Mouse (Mus musculus) thymus, adult 2 months (tissue): ENCODE measurements around the gene Cacnb4. TPM values are rescaled to one million over a fixed set of nuclear protein-coding genes. Genes with fewer than 3 reads are reported as not detected.

Experiments
- DNase-seq: peaks from one replicate; pipeline ENCODE4 v3.0.0; 2021
- H3K27ac ChIP-seq: fragments of 200-500 bp; 2 replicates; pipeline ENCODE4 v1.5.1; 2012; ENCODE audit warnings: low read length, control low read depth; ENCODE audit not compliant: control insufficient read depth, insufficient read depth
- H3K27me3 ChIP-seq: fragments of 200-500 bp; 2 replicates; pipeline ENCODE4 v1.6.1; 2012; ENCODE audit warnings: mild to moderate bottlenecking, low read length, moderate library complexity, mixed read lengths; ENCODE audit not compliant: control insufficient read depth, insufficient read depth
- H3K36me3 ChIP-seq: fragments of 200-500 bp; 2 replicates; pipeline ENCODE4 v1.6.1; 2012; ENCODE audit warnings: mild to moderate bottlenecking, low read length, moderate library complexity; ENCODE audit not compliant: control insufficient read depth, insufficient read depth
- H3K4me1 ChIP-seq: fragments of 200-500 bp; replicated peaks from 2 replicates; pipeline ENCODE4 v1.6.1; 2012; ENCODE audit warnings: low read length; ENCODE audit not compliant: control insufficient read depth, insufficient read depth
- H3K4me3 ChIP-seq: fragments of 200-500 bp; 2 replicates; pipeline ENCODE4 v1.5.1; 2012; ENCODE audit warnings: mild to moderate bottlenecking, low read length, control low read depth, moderate library complexity; ENCODE audit not compliant: control insufficient read depth, insufficient read depth
- CTCF ChIP-seq: fragments of 200-500 bp; IDR thresholded peaks from 2 replicates; pipeline ENCODE4 v1.5.1; 2012; ENCODE audit warnings: mild to moderate bottlenecking, control low read depth, low read length, moderate library complexity, borderline replicate concordance; ENCODE audit not compliant: control insufficient read depth, poor library complexity, insufficient read depth; ENCODE audit errors: extremely low read depth
- POLR2A ChIP-seq: fragments of 200-500 bp; IDR thresholded peaks from 2 replicates; pipeline ENCODE4 v1.6.1; 2012; ENCODE audit warnings: mild to moderate bottlenecking, low read length, control low read depth, moderate library complexity; ENCODE audit not compliant: control insufficient read depth, poor library complexity, insufficient read depth; ENCODE audit errors: extremely low read depth
- WGBS: fragments of 180-500 bp; shearing (Covaris S2); methylation state at CpG from one replicate; pipeline ENCODE4 v1.1.7; 2018; 5-methylcytosine and 5-hydroxymethylcytosine counted together
- polyA plus RNA-seq: library from polyadenylated mRNA; depleted of rRNA; stranded (reverse); fragments of >200 nt; gene quantifications from 2 replicates; pipeline ENCODE4 v1.2.3, GENCODE M21; 2012

Cacnb4 gene
- polyA plus RNA-seq, 1 experiment, result 0.04 TPM

DNA sequence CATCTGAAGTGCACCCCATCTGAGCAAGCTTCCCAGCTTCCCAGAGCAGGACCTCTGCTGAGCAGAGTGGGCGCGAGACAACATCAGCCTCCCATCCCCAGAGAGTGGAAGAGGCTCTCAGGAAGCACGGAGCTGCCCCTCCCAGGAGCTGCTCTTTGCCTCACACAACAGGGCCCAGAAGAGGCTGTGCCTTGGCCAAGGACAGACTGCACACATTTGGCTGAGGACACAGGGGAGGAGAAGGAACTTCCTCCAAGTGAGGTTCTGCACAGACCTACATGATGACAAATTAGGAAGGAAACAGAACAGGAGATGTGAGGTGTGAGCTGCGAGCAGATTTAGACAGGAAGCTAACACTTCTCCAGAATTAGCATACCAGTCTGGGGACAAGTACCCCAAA lies 38.4 kb downstream of the Cacnb4 start:
- Histone ChIP-seq H3K4me1 (no peaks in the 10 kb centered on the region), H3K27ac (no peak overlapping the region), H3K36me3 (no peaks in the 10 kb centered on the region), H3K27me3 (no peaks in the 10 kb centered on the region), H3K4me3 (no peak overlapping the region)
- 36% methylated on average over 4 of the region's 4 CpGs for WGBS
- DNase-seq, result no peak
- no peak for TF ChIP-seq POLR2A
- TF ChIP-seq CTCF, result no peak

DNA sequence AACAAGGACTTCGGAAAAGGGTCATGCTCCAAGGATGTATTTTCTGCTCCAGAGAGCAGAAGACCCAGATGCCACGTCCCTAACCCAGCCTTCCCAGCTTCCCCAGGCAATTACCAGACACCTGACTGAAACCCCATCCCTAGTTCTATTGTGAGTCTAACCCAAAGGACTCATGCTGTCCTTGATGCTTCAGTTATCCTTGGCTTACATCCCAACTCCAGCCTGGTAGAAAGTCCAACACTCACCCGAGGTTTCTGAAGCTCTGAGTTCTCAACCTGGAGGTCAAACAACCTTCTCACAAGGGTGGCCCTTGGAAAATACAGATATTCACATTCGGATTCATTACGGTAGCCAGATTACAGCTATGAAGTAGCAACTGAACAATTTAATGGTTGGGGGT lies 40.6 kb downstream of the Cacnb4 start:
- 93% methylated on average over 5 of the region's 5 CpGs for WGBS
- Histone ChIP-seq H3K4me3 (no peak overlapping the region), H3K27ac (no peak overlapping the region), H3K4me1 (no peaks in the 10 kb centered on the region), H3K36me3 (no peaks in the 10 kb centered on the region), H3K27me3 (no peaks in the 10 kb centered on the region)
- no peak for TF ChIP-seq CTCF
- TF ChIP-seq POLR2A, result no peak
- no peak for DNase-seq

DNA sequence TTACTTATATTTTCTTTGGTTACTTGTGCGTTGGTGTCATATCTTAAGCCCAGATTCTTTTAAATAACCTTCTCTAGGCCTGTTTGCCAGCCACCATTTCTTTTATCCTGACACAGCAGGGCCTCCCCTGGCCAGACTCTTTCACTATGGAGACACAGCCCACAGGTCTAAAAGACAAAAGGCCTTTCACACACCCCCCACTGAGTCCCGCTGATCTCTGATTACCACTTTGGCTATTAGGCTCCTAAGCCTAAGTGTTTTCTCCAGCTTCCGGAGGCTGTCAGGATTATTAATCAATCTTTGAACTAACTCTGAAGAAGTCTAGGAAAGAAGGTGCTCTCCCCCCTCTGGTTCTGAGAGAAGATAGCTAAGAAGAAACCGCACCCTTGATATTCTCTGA lies 41.3 kb downstream of the Cacnb4 start:
- Histone ChIP-seq H3K4me1 (no peaks in the 10 kb centered on the region), H3K27me3 (no peaks in the 10 kb centered on the region), H3K27ac (no peak overlapping the region), H3K36me3 (no peaks in the 10 kb centered on the region), H3K4me3 (no peak overlapping the region)
- 98% methylated on average over 4 of the region's 4 CpGs for WGBS
- TF ChIP-seq POLR2A (no peak), CTCF (no peak)
- no peak for DNase-seq

GRCm38 (mm10) chr2:52632880-52633279 lies 43.8 kb downstream of the Cacnb4 start:
- Histone ChIP-seq H3K4me3 (no peak overlapping the region), H3K4me1 (no peaks in the 10 kb centered on the region), H3K36me3 (no peaks in the 10 kb centered on the region), H3K27ac (no peak overlapping the region), H3K27me3 (no peaks in the 10 kb centered on the region)
- WGBS, result 11% methylated on average over 7 of the region's 7 CpGs
- DNase-seq, result peak; percentile 51
- TF ChIP-seq POLR2A (no peak), CTCF (peak; percentile 71; the same call in 1 of the 2 replicates)

- TF ChIP-seq CTCF (no peak), POLR2A (no peak)
- 23% methylated on average over 4 of the region's 4 CpGs for whole genome bisulfite sequencing
- no peaks in the 10 kb centered on the region for H3K36me3 ChIP-seq
- DNase-seq, result no peak
- H3K27ac ChIP-seq, result no peak overlapping the region
- H3K27me3 ChIP-seq, result no peaks in the 10 kb centered on the region
- H3K4me1 ChIP-seq, result no peaks in the 10 kb centered on the region
- no peak overlapping the region for H3K4me3 ChIP-seq
Measured at GRCm38 (mm10) chr2:52628186-52628585, 48.4 kb downstream of the Cacnb4 start.

- H3K4me1 ChIP-seq, result no peaks in the 10 kb centered on the region
- no peaks in the 10 kb centered on the region for H3K27me3 ChIP-seq
- TF ChIP-seq CTCF (no peak), POLR2A (no peak)
- 93% methylated on average over 3 of the region's 3 CpGs for WGBS
- H3K27ac ChIP-seq, result no peak overlapping the region
- H3K4me3 ChIP-seq, result no peak overlapping the region
- H3K36me3 ChIP-seq, result no peaks in the 10 kb centered on the region
- DNase-seq, result no peak
Measured at GRCm38 (mm10) chr2:52626266-52626665, 50.4 kb downstream of the Cacnb4 start.

GRCm38 (mm10) chr2:52625731-52626130 lies 50.9 kb downstream of the Cacnb4 start:
- WGBS, result 94% methylated on average over 6 of the region's 6 CpGs
- H3K4me1 ChIP-seq, result no peaks in the 10 kb centered on the region
- H3K4me3 ChIP-seq, result no peak overlapping the region
- no peak for TF ChIP-seq POLR2A
- TF ChIP-seq CTCF, result no peak
- no peak for DNase-seq
- H3K27ac ChIP-seq, result no peak overlapping the region
- H3K36me3 ChIP-seq, result no peaks in the 10 kb centered on the region
- no peaks in the 10 kb centered on the region for H3K27me3 ChIP-seq
